Mouse (Mus musculus): ENCODE measurements around the gene Coq5. TPM values are rescaled to one million over a fixed set of nuclear protein-coding genes. Genes with fewer than 3 reads are reported as not detected.

Coq5 gene
- polyA plus RNA-seq, 1 experiment: 103 TPM

GRCm38 (mm10) chr5:115260356-115260755 is 19.1 kb upstream of the Coq5 start:
- Histone ChIP-seq H3K4me3 (ENCODE audit: insufficient read depth, low read depth, low read length) (no peak overlapping the region), H3K4me1 (ENCODE audit: control insufficient read depth, insufficient read depth, insufficient read length, low read length) (peaks cover 8% of the 10 kb centered on the region; the same call in 1 of the 2 replicates), H3K27ac (replicated peaks; ENCODE audit: low read depth, low read length) (no peak overlapping the region)

- Histone ChIP-seq H3K4me1 (ENCODE audit: control insufficient read depth, insufficient read depth, insufficient read length, low read length) (peaks cover 8% of the 10 kb centered on the region; the same call in 1 of the 2 replicates), H3K4me3 (ENCODE audit: insufficient read depth, low read depth, low read length) (no peak overlapping the region), H3K27ac (replicated peaks; ENCODE audit: low read depth, low read length) (no peak overlapping the region)
Measured at GRCm38 (mm10) chr5:115261141-115261540, 18.3 kb upstream of the Coq5 start.

- H3K4me3 ChIP-seq (ENCODE audit: insufficient read depth, low read depth, low read length): no peak overlapping the region
- peaks cover 10% of the 10 kb centered on the region for H3K4me1 ChIP-seq (ENCODE audit: control insufficient read depth, insufficient read depth, insufficient read length, low read length)
- no peak overlapping the region for H3K27ac ChIP-seq (replicated peaks; ENCODE audit: low read depth, low read length)
Measured at GRCm38 (mm10) chr5:115261880-115262279, 17.6 kb upstream of the Coq5 start.

- H3K4me1 ChIP-seq (ENCODE audit: control insufficient read depth, insufficient read depth, insufficient read length, low read length): peaks cover 14% of the 10 kb centered on the region
- H3K4me3 ChIP-seq (ENCODE audit: insufficient read depth, low read depth, low read length): no peak overlapping the region
- H3K27ac ChIP-seq (replicated peaks; ENCODE audit: low read depth, low read length): no peak overlapping the region
Measured at GRCm38 (mm10) chr5:115262502-115263291, 16.8 kb upstream of the Coq5 start.

GRCm38 (mm10) chr5:115266340-115266739 is 13.1 kb upstream of the Coq5 start:
- Histone ChIP-seq H3K4me1 (ENCODE audit: control insufficient read depth, insufficient read depth, insufficient read length, low read length) (peaks cover 25% of the 10 kb centered on the region), H3K27ac (replicated peaks; ENCODE audit: low read depth, low read length) (no peak overlapping the region)

GRCm38 (mm10) chr5:115266787-115267468 is 12.5 kb upstream of the Coq5 start:
- Histone ChIP-seq H3K4me3 (ENCODE audit: insufficient read depth, low read depth, low read length) (no peak overlapping the region), H3K4me1 (ENCODE audit: control insufficient read depth, insufficient read depth, insufficient read length, low read length) (peaks cover 25% of the 10 kb centered on the region), H3K27ac (replicated peaks; ENCODE audit: low read depth, low read length) (peak overlapping the region; percentile 29)

More at GRCm38 (mm10) chr5:115266340-115266739, 13.1 kb upstream of the Coq5 start:
- no peak overlapping the region for H3K4me3 ChIP-seq (ENCODE audit: insufficient read depth, low read depth, low read length)

GRCm38 (mm10) chr5:115267469-115268045 is 11.9 kb upstream of the Coq5 start:
- peaks cover 25% of the 10 kb centered on the region for H3K4me1 ChIP-seq (ENCODE audit: control insufficient read depth, insufficient read depth, insufficient read length, low read length)
- H3K27ac ChIP-seq (replicated peaks; ENCODE audit: low read depth, low read length): peak overlapping the region; percentile 27
- H3K4me3 ChIP-seq (ENCODE audit: insufficient read depth, low read depth, low read length): no peak overlapping the region

GRCm38 (mm10) chr5:115268266-115268665 is 11.2 kb upstream of the Coq5 start:
- no peak overlapping the region for H3K4me3 ChIP-seq (ENCODE audit: insufficient read depth, low read depth, low read length)
- H3K27ac ChIP-seq (replicated peaks; ENCODE audit: low read depth, low read length): peak overlapping the region; percentile 74
- H3K4me1 ChIP-seq (ENCODE audit: control insufficient read depth, insufficient read depth, insufficient read length, low read length): peaks cover 25% of the 10 kb centered on the region

- H3K27ac ChIP-seq (replicated peaks; ENCODE audit: low read depth, low read length): no peak overlapping the region
- no peak overlapping the region for H3K4me3 ChIP-seq (ENCODE audit: insufficient read depth, low read depth, low read length)
- H3K4me1 ChIP-seq (ENCODE audit: control insufficient read depth, insufficient read depth, insufficient read length, low read length): peaks cover 21% of the 10 kb centered on the region
Measured at GRCm38 (mm10) chr5:115269969-115270368, 9.5 kb upstream of the Coq5 start.

GRCm38 (mm10) chr5:115271931-115272811 is 7.3 kb upstream of the Coq5 start:
- peak overlapping the region; percentile 86 for H3K4me3 ChIP-seq (ENCODE audit: insufficient read depth, low read depth, low read length)

GRCm38 (mm10) chr5:115272812-115273548 is 6.5 kb upstream of the Coq5 start, which contains the start of gene Rnf10:
TSS of gene Rnf10 (minus strand) at chr5:115272898.
- H3K27ac ChIP-seq (replicated peaks; ENCODE audit: low read depth, low read length): peak within 1 kb of the TSS; percentile 69
- H3K4me3 ChIP-seq (ENCODE audit: insufficient read depth, low read depth, low read length): peak within 1 kb of the TSS; percentile 86
- H3K4me1 ChIP-seq (ENCODE audit: control insufficient read depth, insufficient read depth, insufficient read length, low read length): peaks cover 13% of the 10 kb centered on the region

More at GRCm38 (mm10) chr5:115271931-115272811, 7.3 kb upstream of the Coq5 start:
- Histone ChIP-seq H3K27ac (replicated peaks; ENCODE audit: low read depth, low read length) (peak overlapping the region; percentile 69), H3K4me1 (ENCODE audit: control insufficient read depth, insufficient read depth, insufficient read length, low read length) (peaks cover 17% of the 10 kb centered on the region)

GRCm38 (mm10) chr5:115273549-115274135 is 5.8 kb upstream of the Coq5 start:
- H3K4me3 ChIP-seq (ENCODE audit: insufficient read depth, low read depth, low read length): no peak overlapping the region
- peaks cover 13% of the 10 kb centered on the region for H3K4me1 ChIP-seq (ENCODE audit: control insufficient read depth, insufficient read depth, insufficient read length, low read length)
- no peak overlapping the region for H3K27ac ChIP-seq (replicated peaks; ENCODE audit: low read depth, low read length)

- Histone ChIP-seq H3K27ac (replicated peaks; ENCODE audit: low read depth, low read length) (no peak overlapping the region), H3K4me1 (ENCODE audit: control insufficient read depth, insufficient read depth, insufficient read length, low read length) (peaks cover 9% of the 10 kb centered on the region)
Measured at GRCm38 (mm10) chr5:115274353-115274752, 5.1 kb upstream of the Coq5 start.

GRCm38 (mm10) chr5:115274771-115275170 is 4.7 kb upstream of the Coq5 start:
- peaks cover 5% of the 10 kb centered on the region for H3K4me1 ChIP-seq (ENCODE audit: control insufficient read depth, insufficient read depth, insufficient read length, low read length)
- no peak overlapping the region for H3K27ac ChIP-seq (replicated peaks; ENCODE audit: low read depth, low read length)
- no peak overlapping the region for H3K4me3 ChIP-seq (ENCODE audit: insufficient read depth, low read depth, low read length)

More at GRCm38 (mm10) chr5:115274353-115274752, 5.1 kb upstream of the Coq5 start:
- no peak overlapping the region for H3K4me3 ChIP-seq (ENCODE audit: insufficient read depth, low read depth, low read length)

Measured in brown adipose tissue, adult 24 weeks (tissue).